In genomic region chr4:111664146-111664545, GRCm38 (mm10) we compare ENCODE assay signal across 8 mouse cellular contexts. TPM values are rescaled to one million over a fixed set of nuclear protein-coding genes. Genes with fewer than 3 reads are reported as not detected.
A peak's percentile ranks its signal among the peaks of the same experiment; 100 is the strongest.
DNase-seq lines count a peak whose midpoint lies in the region; ATAC-seq and TF ChIP-seq lines count a peak whose summit lies in the region.

No protein-coding gene starts in this region.

- WGBS in limb, embryonic 14.5 days, result 23% methylated on average over 3 of the region's 3 CpGs
- 50% methylated on average over 3 of the region's 3 CpGs for WGBS in limb, embryonic 10.5 days
- WGBS in intestine, embryonic 14.5 days, result 12% methylated on average over 3 of the region's 3 CpGs
- WGBS in lung, postnatal 0 days, result 4% methylated on average over 3 of the region's 3 CpGs

- DNase-seq in adrenal gland, postnatal 10 days, result peak; percentile 57
- DNase-seq in adrenal gland, adult 18-20 months (ENCODE audit: low spot score in 2 of 2), result no peak
- DNase-seq in limb, embryonic 14.5 days (ENCODE audit: low spot score), result peak; percentile 22
- DNase-seq in limb, embryonic 10.5 days (ENCODE audit: low spot score), result no peak
- no peak for DNase-seq in intestine, embryonic 14.5 days (ENCODE audit: low spot score)
- peak; percentile 61 for DNase-seq in lung, postnatal 0 days (ENCODE audit: low spot score)

- no peak for ATAC-seq in limb, embryonic 14.5 days (ENCODE audit: low FRiP score, low read depth)
- ATAC-seq in intestine, embryonic 14.5 days (replicated peaks; ENCODE audit: low FRiP score, low TSS enrichment, low read depth), result peak; percentile 65; the same call in 1 of the 2 replicates
- ATAC-seq in lung, postnatal 0 days, result peak; percentile 74
- ATAC-seq in inflammation-experienced regulatory T-cells, adult 6 months, result no peak
- ATAC-seq in megakaryocyte, adult 5-6 weeks (ENCODE audit: poor library complexity, severe bottlenecking), result no peak

- no peak overlapping the region for H3K4me3 ChIP-seq in limb, embryonic 14.5 days (replicated peaks; ENCODE audit: low read length)
- H3K4me3 ChIP-seq in limb, embryonic 10.5 days, result no peak overlapping the region
- no peak overlapping the region for H3K4me3 ChIP-seq in intestine, embryonic 14.5 days (ENCODE audit: low read depth, low read length)
- H3K4me3 ChIP-seq in lung, postnatal 0 days (ENCODE audit: low read depth, low read length), result no peak overlapping the region

- H3K27me3 ChIP-seq in limb, embryonic 14.5 days (ENCODE audit: control insufficient read depth, insufficient read depth, low read length), result no peaks in the 10 kb centered on the region
- no peaks in the 10 kb centered on the region for H3K27me3 ChIP-seq in limb, embryonic 10.5 days (ENCODE audit: low read depth, poor library complexity, severe bottlenecking)
- H3K27me3 ChIP-seq in intestine, embryonic 14.5 days (replicated peaks; ENCODE audit: control insufficient read depth, insufficient read depth, low read length), result no peaks in the 10 kb centered on the region
- no peaks in the 10 kb centered on the region for H3K27me3 ChIP-seq in lung, postnatal 0 days (replicated peaks; ENCODE audit: insufficient read depth, low read length)

- H3K9me3 ChIP-seq in limb, embryonic 14.5 days (ENCODE audit: control insufficient read depth, low read length), result no peaks in the 10 kb centered on the region
- H3K9me3 ChIP-seq in limb, embryonic 10.5 days (replicated peaks), result no peaks in the 10 kb centered on the region
- no peaks in the 10 kb centered on the region for H3K9me3 ChIP-seq in intestine, embryonic 14.5 days (ENCODE audit: control insufficient read depth, low read length)
- H3K9me3 ChIP-seq in lung, postnatal 0 days (ENCODE audit: low read length), result no peaks in the 10 kb centered on the region

- TF ChIP-seq CTCF in lung, postnatal 0 days (IDR thresholded peaks at IDR 0.05), result no peak

- H3K9ac ChIP-seq in limb, embryonic 14.5 days (ENCODE audit: low read depth, low read length, severe bottlenecking), result no peak overlapping the region
- no peak overlapping the region for H3K9ac ChIP-seq in intestine, embryonic 14.5 days (ENCODE audit: low read length)
- no peak overlapping the region for H3K9ac ChIP-seq in lung, postnatal 0 days (replicated peaks; ENCODE audit: low read depth)

- no peak overlapping the region for H3K27ac ChIP-seq in limb, embryonic 14.5 days (replicated peaks; ENCODE audit: low read depth, low read length)
- H3K27ac ChIP-seq in limb, embryonic 10.5 days, result no peak overlapping the region
- peak overlapping the region; percentile 62 for H3K27ac ChIP-seq in intestine, embryonic 14.5 days (ENCODE audit: low read depth)
- H3K27ac ChIP-seq in lung, postnatal 0 days (ENCODE audit: low read length), result peak overlapping the region; percentile 22; the same call in 1 of the 2 replicates

- H3K4me1 ChIP-seq in limb, embryonic 14.5 days (ENCODE audit: control insufficient read depth, insufficient read depth, low read length), result peaks cover 6% of the 10 kb centered on the region; the same call in 1 of the 2 replicates
- peaks cover 13% of the 10 kb centered on the region for H3K4me1 ChIP-seq in limb, embryonic 10.5 days
- peaks cover 14% of the 10 kb centered on the region for H3K4me1 ChIP-seq in intestine, embryonic 14.5 days (replicated peaks; ENCODE audit: control insufficient read depth, insufficient read depth, low read length)
- peaks cover 4% of the 10 kb centered on the region; the same call in 1 of the 2 replicates for H3K4me1 ChIP-seq in lung, postnatal 0 days (ENCODE audit: insufficient read depth, low read depth, low read length)

- no peaks in the 10 kb centered on the region for H3K36me3 ChIP-seq in limb, embryonic 14.5 days (ENCODE audit: control insufficient read depth, insufficient read depth, low read length)
- no peaks in the 10 kb centered on the region for H3K36me3 ChIP-seq in limb, embryonic 10.5 days
- no peaks in the 10 kb centered on the region for H3K36me3 ChIP-seq in intestine, embryonic 14.5 days (ENCODE audit: control insufficient read depth, insufficient read depth, low read length)
- no peaks in the 10 kb centered on the region for H3K36me3 ChIP-seq in lung, postnatal 0 days (ENCODE audit: insufficient read depth, low read length)

- H3K4me2 ChIP-seq in limb, embryonic 14.5 days (replicated peaks; ENCODE audit: low read depth, low read length, severe bottlenecking), result no peak overlapping the region
- H3K4me2 ChIP-seq in intestine, embryonic 14.5 days (ENCODE audit: low read length), result no peak overlapping the region
- H3K4me2 ChIP-seq in lung, postnatal 0 days (replicated peaks; ENCODE audit: low read depth, low read length), result no peak overlapping the region; the same call in 1 of the 2 replicates

- TF ChIP-seq POLR2A in limb, embryonic 14.5 days (IDR thresholded peaks at IDR 0.05; ENCODE audit: borderline replicate concordance, extremely low read depth, insufficient read depth, insufficient read length), result no peak

- 0 out of 2 replicates have a peak, but pooled peaks have one; percentile 22 for TF ChIP-seq EP300 in lung, postnatal 0 days (IDR thresholded peaks at IDR 0.05)

RNA-seq across cellular contexts. Expression of gene Spata6, which starts 55.6 kb away (rescaled TPM):
- total RNA-seq in adrenal gland, postnatal 10 days (2021), result 10 to 100 TPM; 16.9 to 20.0 TPM
- 1 to 10 TPM; 7.3 to 9.8 TPM for total RNA-seq in adrenal gland, adult 18-20 months (2021)
- polyA plus RNA-seq in limb, embryonic 14.5 days (2012; rRNA removed), result 21.2 and 21.3 TPM in 2 replicates
- 21.0 and 27.4 TPM in 2 replicates for polyA plus RNA-seq in limb, embryonic 14.5 days (2014; fragmentation: Nextera tagmentation; extraction: Ambion mirVana)
- polyA plus RNA-seq in limb, embryonic 10.5 days (2016; fragmentation: Nextera tagmentation; extraction: Ambion mirVana), result 28.9 and 36.7 TPM in 2 replicates
- 19.4 and 22.8 TPM in 2 replicates for polyA plus RNA-seq in intestine, embryonic 14.5 days (2014; fragmentation: Nextera tagmentation; extraction: Ambion mirVana)
- 33.2 and 33.4 TPM in 2 replicates for polyA plus RNA-seq in lung, postnatal 0 days (2015; fragmentation: Nextera tagmentation; extraction: Ambion mirVana)
- 10 to 100 TPM; 18.6 to 23.5 (median 18.6) TPM for polyA plus RNA-seq in inflammation-experienced regulatory T-cells, adult 6 months (2017; shearing (Covaris generic))
- total RNA-seq in megakaryocyte, adult 5-6 weeks (2015), result 33.0 and 39.1 TPM in 2 replicates
- 27.4 and 30.8 TPM in 2 replicates for total RNA-seq in megakaryocyte, adult 5-6 weeks (2017)

Comparison
In these comparisons a context has a peak if more than half of its experiments do, and no peak if none do; other contexts are left out.
1. DNase-seq: peak in adrenal gland, postnatal 10 days (single experiment), limb, embryonic 14.5 days (single experiment) and lung, postnatal 0 days (single experiment); none in adrenal gland, adult 18-20 months (0 of 2), limb, embryonic 10.5 days (single experiment) and intestine, embryonic 14.5 days (single experiment).
2. ATAC-seq: peak in intestine, embryonic 14.5 days (single experiment) and lung, postnatal 0 days (single experiment); none in limb, embryonic 14.5 days (single experiment), inflammation-experienced regulatory T-cells, adult 6 months (single experiment) and megakaryocyte, adult 5-6 weeks (single experiment).
3. H3K27ac ChIP-seq: peak in intestine, embryonic 14.5 days (single experiment) and lung, postnatal 0 days (single experiment); none in limb, embryonic 14.5 days (single experiment) and limb, embryonic 10.5 days (single experiment).